Mouse (Mus musculus) liver, embryonic 15.5 days (tissue): ENCODE measurements around the gene Tgif2. TPM values are rescaled to one million over a fixed set of nuclear protein-coding genes. Genes with fewer than 3 reads are reported as not detected.

Experiments used
- polyA plus RNA-seq: library from polyadenylated mRNA; unstranded; fragments of >200 nt; fragmentation: Nextera tagmentation; extraction: Ambion mirVana; gene quantifications from 2 replicates; pipeline ENCODE4 v1.2.1, GENCODE M21; 2015

The Tgif2 gene
- polyA plus RNA-seq, 1 experiment from 2014 or later, result 6.3 TPM

Other genes with a start within 250 kb of the Tgif2 start
- 10.4 and 11.9 TPM in 2 replicates for gene Dlgap4, start 226.3 kb upstream of the Tgif2 start, polyA plus RNA-seq
- 48.1 and 52.7 TPM in 2 replicates for gene Myl9, start 64.6 kb upstream of the Tgif2 start, polyA plus RNA-seq
- gene 4930518I15Rik, start 17.9 kb downstream of the Tgif2 start, polyA plus RNA-seq, result 2.0 and 2.5 TPM in 2 replicates
- 124 and 140 TPM in 2 replicates for gene Rab5if, start 23.1 kb downstream of the Tgif2 start, polyA plus RNA-seq
- gene Sla2, start 47.2 kb downstream of the Tgif2 start, polyA plus RNA-seq, result 2.1 TPM in 2 replicates
- 32.9 and 35.1 TPM in 2 replicates for gene Ndrg3, start 152.0 kb downstream of the Tgif2 start, polyA plus RNA-seq
- 28.9 and 29.5 TPM in 2 replicates for gene Dsn1, start 167.1 kb downstream of the Tgif2 start, polyA plus RNA-seq
- 1.4 and 1.7 TPM in 2 replicates for gene Soga1, start 239.2 kb downstream of the Tgif2 start, polyA plus RNA-seq
- gene Tldc2, start 247.0 kb downstream of the Tgif2 start, polyA plus RNA-seq, result not detected in 2 replicates